Mouse (Mus musculus) G1E (cell line): Measurements from ENCODE around the gene Sult4a1.

ENCODE experiments used
- CTCF ChIP-seq: IDR thresholded peaks from 2 replicates; pipeline ENCODE4 v1.5.1; 2012; ENCODE audit warnings: low read depth, low read length, inconsistent platforms, mixed read lengths
- GATA1 ChIP-seq: IDR thresholded peaks from 2 replicates; pipeline ENCODE4 v1.6.1; 2012; ENCODE audit warnings: borderline replicate concordance, low read length, inconsistent platforms, mixed read lengths
- POLR2AphosphoS5 ChIP-seq: IDR thresholded peaks from 2 replicates; pipeline ENCODE4 v1.6.1; 2012; ENCODE audit warnings: low read depth, low read length, inconsistent platforms; ENCODE audit not compliant: insufficient replicate concordance

DNA sequence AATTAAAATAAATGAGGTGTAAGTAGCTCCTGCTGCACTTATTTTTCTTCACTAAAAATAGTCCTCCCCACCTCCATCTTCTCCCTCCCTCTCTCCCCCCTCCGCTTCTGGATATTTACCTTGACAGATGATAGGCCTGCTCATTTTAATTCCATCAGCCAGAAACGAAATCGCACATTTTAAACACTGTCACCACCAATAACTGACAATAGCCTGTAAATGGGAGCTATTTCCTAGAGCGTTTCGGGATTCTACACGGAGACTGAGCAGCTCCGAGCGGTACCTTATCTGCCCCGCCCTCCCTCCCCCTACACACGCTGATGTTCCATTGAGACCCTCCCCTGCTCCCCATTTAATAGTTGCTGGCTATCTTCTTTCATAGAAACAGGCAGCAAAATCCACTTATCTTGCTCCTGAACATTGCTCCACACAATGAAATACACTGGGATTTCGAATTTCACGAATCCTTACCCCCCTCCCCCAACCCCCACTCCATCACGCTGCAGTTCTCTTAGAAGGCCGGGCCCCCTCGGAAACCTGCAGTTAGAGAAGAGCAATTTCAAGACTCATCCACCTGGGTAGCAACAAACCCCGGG is 36.0 kb downstream of the Sult4a1 start:
- TF ChIP-seq CTCF (no peak), POLR2AphosphoS5 (no peak), GATA1 (no peak)
